Mouse (Mus musculus) lung, adult 2 months (tissue): ENCODE measurements around the gene Vwa8.

Experiments used
- CTCF ChIP-seq: fragments of 200-500 bp; IDR thresholded peaks from 2 replicates; pipeline ENCODE4 v1.5.1; 2011; ENCODE audit warnings: mild to moderate bottlenecking, low read length, control low read depth; ENCODE audit not compliant: insufficient read depth
- POLR2A ChIP-seq: fragments of 200-500 bp; IDR thresholded peaks from 2 replicates; pipeline ENCODE4 v1.6.1; 2011; ENCODE audit warnings: low read depth, mild to moderate bottlenecking, control low read depth, low read length, borderline replicate concordance; ENCODE audit errors: extremely low read depth

- TF ChIP-seq CTCF (no peak), POLR2A (no peak)
Observed at GRCm38 (mm10) chr14:79226741-79227140, 377.9 kb downstream of the Vwa8 start.
